Mouse (Mus musculus): Measurements from ENCODE around the gene Olfr1037.
"Not testable (repeated sequence)": the region's sequence is repeated elsewhere in the genome, so short reads cannot be mapped to it uniquely, and the experiment has no call there.

The Olfr1037 gene

DNA sequence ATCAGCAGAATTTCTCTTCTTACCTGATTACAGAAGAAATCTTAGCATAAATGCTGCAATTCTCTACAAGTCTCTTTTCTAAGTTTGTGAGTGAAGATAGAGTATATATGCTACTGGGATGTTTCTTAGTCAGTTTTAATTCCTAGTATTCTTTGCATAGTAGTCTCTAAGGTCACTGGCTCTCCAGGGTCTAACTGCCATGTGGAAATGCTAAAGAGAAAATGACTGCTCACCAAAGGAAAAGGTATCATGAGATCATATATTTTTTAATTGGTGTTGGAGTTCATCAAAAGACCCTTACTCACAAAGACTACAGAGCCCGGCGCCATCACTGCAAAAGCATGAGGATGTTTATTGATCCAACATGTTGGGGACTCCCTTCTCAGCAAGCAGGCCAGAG, at the start of gene Olfr1037:
Gene Olfr1037 (minus strand): TSS at position 101 of the 400 bp plus-strand sequence.
- DNase-seq (ENCODE audit: low read depth, low spot score): no peak

DNA sequence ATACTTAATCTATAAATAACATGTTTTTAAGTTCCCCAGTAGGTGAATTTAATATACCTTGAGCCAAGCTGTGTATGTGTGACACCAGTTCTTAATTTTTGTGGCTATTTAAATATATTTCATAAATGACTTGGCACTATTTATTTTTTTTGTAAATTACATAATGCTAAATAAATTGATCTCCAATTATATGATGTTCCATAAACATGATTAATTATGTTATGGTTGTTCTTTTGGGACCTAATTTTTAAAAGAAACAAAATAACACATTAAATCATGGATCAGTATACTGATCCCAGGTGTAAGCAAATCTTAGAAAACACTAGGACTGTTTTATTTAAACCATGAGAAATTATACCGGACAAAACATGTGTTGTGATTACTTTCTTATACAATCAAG, 48.6 kb upstream of the Olfr1037 start, which contains the start of gene Olfr1039:
Gene Olfr1039 (minus strand): TSS at position 101 of the 400 bp plus-strand sequence.
- no peak for DNase-seq (ENCODE audit: low read depth, low spot score)

DNA sequence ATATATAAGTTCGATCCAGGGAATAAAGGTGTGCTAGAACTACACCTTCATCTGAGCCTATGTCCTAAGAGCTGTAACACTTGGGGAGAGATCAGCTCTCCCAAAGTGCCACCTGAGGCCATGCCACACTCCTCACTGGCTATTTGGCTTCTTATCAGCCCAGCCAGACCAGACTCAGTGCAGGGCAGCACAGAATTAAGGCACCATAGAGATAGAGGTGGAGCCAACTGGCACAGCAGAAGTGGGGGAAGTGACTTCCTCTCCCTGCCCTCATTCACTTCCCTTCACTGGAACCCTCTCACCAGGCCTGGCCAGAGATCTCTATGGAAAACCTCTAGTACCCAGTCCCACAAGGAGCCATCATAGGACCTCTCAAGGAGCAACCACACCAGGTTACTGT, 6.7 kb downstream of the Olfr1037 start:
- DNase-seq (ENCODE audit: low read depth, low spot score): not testable (repeated sequence)

DNA sequence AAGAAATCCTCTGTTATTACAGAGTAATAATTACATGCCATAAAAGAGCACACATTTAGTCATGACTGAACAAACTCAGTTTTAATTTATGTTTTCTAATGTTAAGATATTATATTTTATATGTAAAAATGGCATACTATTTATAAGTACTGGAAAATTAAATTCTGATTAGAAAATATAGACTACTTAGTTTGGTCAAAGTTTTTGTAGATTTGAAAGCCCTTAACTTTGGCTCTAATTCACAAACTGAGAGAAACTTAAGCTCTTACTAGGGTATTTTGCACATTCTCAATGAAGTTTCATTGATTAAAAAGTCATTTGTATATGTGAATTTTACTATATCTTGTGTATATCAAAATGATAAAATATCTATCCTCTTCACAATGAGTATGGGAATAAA, 13.5 kb downstream of the Olfr1037 start, which contains the start of gene Olfr1036:
Gene Olfr1036 (plus strand): TSS at position 301 of the 400 bp plus-strand sequence.
- not testable (repeated sequence) for DNase-seq (ENCODE audit: low read depth, low spot score)

DNA sequence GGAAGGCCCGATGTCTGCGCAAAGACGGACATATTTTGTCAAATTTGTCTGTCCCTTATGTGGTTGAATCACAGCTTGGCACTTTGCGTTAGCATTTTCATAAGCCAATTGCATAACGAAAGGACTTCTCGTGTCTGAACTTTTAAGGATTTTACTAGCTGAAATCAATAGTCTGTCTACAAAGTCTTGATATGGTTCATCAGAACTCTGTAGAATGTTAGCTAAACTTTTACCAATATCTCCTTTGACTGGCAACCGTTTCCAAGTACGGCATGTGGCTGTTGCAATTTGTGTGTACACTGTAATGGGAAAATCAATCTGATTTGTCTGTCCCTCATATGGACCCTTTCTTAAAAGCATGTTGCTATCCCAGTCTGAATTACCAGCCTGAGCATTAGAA, 17.0 kb downstream of the Olfr1037 start:
- no peak for DNase-seq (ENCODE audit: low read depth, low spot score)

DNA sequence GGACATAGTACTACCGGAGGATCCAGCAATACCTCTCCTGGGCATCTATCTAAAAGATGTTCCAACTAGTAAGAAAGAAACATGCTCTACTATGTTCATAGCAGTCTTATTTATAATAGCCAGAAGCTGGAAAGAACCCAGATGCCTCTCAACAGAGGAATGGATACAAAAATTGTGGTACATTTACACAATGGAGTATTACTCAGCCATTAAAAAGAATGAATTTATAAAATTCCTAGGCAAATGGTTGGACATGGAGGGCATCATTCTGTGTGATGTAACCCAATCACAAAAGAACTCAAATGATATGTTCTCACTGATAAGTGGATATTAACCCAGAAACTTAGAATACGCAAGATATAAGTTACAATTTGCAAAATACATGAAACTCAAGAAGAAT, 23.4 kb downstream of the Olfr1037 start:
- DNase-seq (ENCODE audit: low read depth, low spot score): not testable (repeated sequence)

DNA sequence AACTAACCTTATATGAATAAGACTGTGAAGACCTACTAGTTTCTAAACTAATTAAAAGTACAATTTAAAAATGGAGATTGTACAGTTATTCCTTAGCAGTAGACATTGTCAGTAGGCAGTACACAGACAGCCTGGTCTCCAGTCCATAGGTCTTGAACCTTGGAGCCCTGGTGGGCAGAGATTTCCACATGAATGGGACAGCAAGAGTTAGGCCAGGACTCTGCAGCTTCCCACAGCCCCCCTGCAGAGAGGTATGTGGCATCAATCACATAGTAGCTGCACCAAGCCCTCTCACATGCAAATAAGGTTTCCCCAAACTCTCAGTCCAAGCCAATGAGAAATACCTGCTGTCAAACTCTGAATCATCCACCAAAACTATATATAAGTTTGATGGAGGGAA, 36.4 kb downstream of the Olfr1037 start:
- DNase-seq (ENCODE audit: low read depth, low spot score): not testable (repeated sequence)

DNA sequence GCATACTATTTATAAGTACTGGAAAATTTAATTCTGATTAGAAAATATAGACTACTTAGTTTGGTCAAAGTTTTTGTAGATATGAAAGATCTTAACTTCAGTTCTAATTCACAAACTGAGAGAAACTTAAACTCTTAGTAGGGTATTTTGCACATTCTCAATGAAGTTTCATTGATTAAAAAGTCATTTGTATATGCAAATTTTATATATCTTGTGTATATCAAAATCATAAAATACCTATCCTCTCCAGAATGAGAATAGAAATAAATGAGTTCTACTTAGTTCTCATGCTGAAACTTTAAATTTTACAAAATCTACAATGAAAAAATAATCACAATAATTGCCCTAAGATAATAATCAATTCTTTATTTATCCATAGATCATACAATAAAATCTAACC, 41.6 kb downstream of the Olfr1037 start, which contains the start of gene Olfr1034:
Gene Olfr1034 (plus strand): TSS at position 301 of the 400 bp plus-strand sequence.
- DNase-seq (ENCODE audit: low read depth, low spot score): no peak

Data from c-Kit-negative CD71-positive TER-119-positive erythroid progenitor cells, embryonic 14.5 days (primary cell).